Mouse (Mus musculus) adrenal gland, postnatal 36 days (tissue): ENCODE results near the gene Mycbpap. TPM values are rescaled to one million over a fixed set of nuclear protein-coding genes. Genes with fewer than 3 reads are reported as not detected.

Experiments
- DNase-seq, 2 experiments: peaks; one replicate each; pipeline ENCODE4 v3.0.0; 2021; ENCODE audit warnings: mixed read lengths in 1 of 2
- total RNA-seq, 2 experiments: library from RNA; stranded (reverse); gene quantifications; 2 replicates each; pipeline ENCODE4 v1.2.3; 2021

Gene Mycbpap
- total RNA-seq, 2 experiments from 2014 or later: 3.6 to 9.7 TPM

- no peak for DNase-seq
These were observed 41.2 kb downstream of the Mycbpap start for GRCm38 (mm10) chr11:94480382-94480781.

- DNase-seq: no peak
These were observed 43.9 kb downstream of the Mycbpap start for GRCm38 (mm10) chr11:94477651-94478050.

GRCm38 (mm10) chr11:94475722-94476121 is 45.8 kb downstream of the Mycbpap start:
- DNase-seq: no peak

GRCm38 (mm10) chr11:94474544-94474910 is 47.0 kb downstream of the Mycbpap start:
- no peak for DNase-seq

GRCm38 (mm10) chr11:94473707-94474543 is 47.6 kb downstream of the Mycbpap start, which contains the start of gene Cacna1g:
Gene Cacna1g (minus strand): TSS chr11:94474198.
- DNase-seq: peak; percentile 93 to 94

- DNase-seq: no peak
These were observed 48.4 kb downstream of the Mycbpap start for GRCm38 (mm10) chr11:94472916-94473706.

- DNase-seq: no peak
These were observed 49.0 kb downstream of the Mycbpap start for GRCm38 (mm10) chr11:94472585-94472915.

GRCm38 (mm10) chr11:94471740-94472584 is 49.6 kb downstream of the Mycbpap start:
- no peak for DNase-seq

- DNase-seq: no peak
These were observed 51.2 kb downstream of the Mycbpap start for GRCm38 (mm10) chr11:94470391-94470790.

GRCm38 (mm10) chr11:94469136-94470064 is 52.1 kb downstream of the Mycbpap start:
- DNase-seq: no peak

- no peak for DNase-seq
These were observed 52.9 kb downstream of the Mycbpap start for GRCm38 (mm10) chr11:94468582-94469064.

- DNase-seq: no peak
These were observed 55.1 kb downstream of the Mycbpap start for GRCm38 (mm10) chr11:94466333-94466855.

- no peak for DNase-seq
These were observed 57.4 kb downstream of the Mycbpap start for GRCm38 (mm10) chr11:94464170-94464569.

GRCm38 (mm10) chr11:94461856-94462255 is 59.7 kb downstream of the Mycbpap start:
- DNase-seq: no peak

- peak; percentile 38 to 50 for DNase-seq
These were observed 64.5 kb downstream of the Mycbpap start for GRCm38 (mm10) chr11:94457001-94457400.

GRCm38 (mm10) chr11:94456347-94456746 is 65.2 kb downstream of the Mycbpap start:
- no peak for DNase-seq

- no peak for DNase-seq
These were observed 66.3 kb downstream of the Mycbpap start for GRCm38 (mm10) chr11:94455161-94455820.

- no peak for DNase-seq
These were observed 66.8 kb downstream of the Mycbpap start for GRCm38 (mm10) chr11:94454756-94455155.
